Mouse (Mus musculus) heart, postnatal 0 days (tissue): ENCODE data around the gene Srrm3.

Source experiments
- CTCF ChIP-seq: IDR thresholded peaks from 2 replicates; pipeline ENCODE4 v1.5.1; 2016; ENCODE audit warnings: antibody characterized with exemption, control low read depth, low read depth
- EP300 ChIP-seq: IDR thresholded peaks from 2 replicates; pipeline ENCODE4 v1.6.1; 2016; ENCODE audit warnings: antibody characterized with exemption, low read depth

DNA sequence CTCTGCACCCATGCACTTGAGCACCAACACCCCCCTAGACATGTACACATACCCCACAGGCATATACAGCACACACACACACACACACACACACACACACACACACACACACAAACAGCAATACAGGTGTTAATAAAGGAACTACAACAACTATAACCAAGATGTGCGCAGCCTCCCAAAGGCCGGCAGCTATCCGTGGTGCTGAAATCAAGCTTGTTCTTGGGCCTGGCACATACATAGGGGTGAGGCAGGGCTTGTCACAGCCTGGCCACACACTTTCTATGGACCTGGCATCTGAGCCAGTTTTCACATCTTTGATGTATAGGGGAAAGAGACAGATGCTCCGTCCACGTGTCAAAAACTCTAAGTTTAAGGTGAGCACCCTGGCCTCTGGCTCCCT is 36.7 kb downstream of the Srrm3 start:
- TF ChIP-seq CTCF (no peak), EP300 (no peak)
